Mouse (Mus musculus) hindbrain, embryonic 11.5 days (tissue): ENCODE results near the gene Disp2. TPM values are rescaled to one million over a fixed set of nuclear protein-coding genes. Genes with fewer than 3 reads are reported as not detected.
A peak's percentile ranks its signal among the peaks of the same experiment; 100 is the strongest.

Experiments
- ATAC-seq: fragments of 200-750 bp; cut with Nextera tagmentation; 2 replicates; pipeline ENCODE4 v1.8.0; 2017; ENCODE audit warnings: mild to moderate bottlenecking, moderate TSS enrichment, moderate library complexity; ENCODE audit not compliant: low FRiP score
- DNase-seq: peaks from one replicate; pipeline ENCODE4 v3.0.0-alpha.2; 2015; ENCODE audit warnings: low spot score
- H3K27ac ChIP-seq: fragments of 300-500 bp; sonication (generic); 2 replicates; pipeline ENCODE4 v1.5.1; 2014; ENCODE audit warnings: mild to moderate bottlenecking, low read depth, low read length
- H3K27me3 ChIP-seq: fragments of 300-500 bp; sonication (generic); 2 replicates; pipeline ENCODE4 v1.6.1; 2014; ENCODE audit warnings: mild to moderate bottlenecking, low read length, moderate library complexity, mixed read lengths; ENCODE audit not compliant: control insufficient read depth, insufficient read depth
- H3K36me3 ChIP-seq: fragments of 300-500 bp; sonication (generic); 2 replicates; pipeline ENCODE4 v1.6.1; 2014; ENCODE audit warnings: mild to moderate bottlenecking, low read length, moderate library complexity, mixed read lengths; ENCODE audit not compliant: control insufficient read depth, insufficient read depth
- H3K4me1 ChIP-seq: fragments of 300-500 bp; sonication (generic); replicated peaks from 2 replicates; pipeline ENCODE4 v1.6.1; 2014; ENCODE audit warnings: low read length, mixed read lengths; ENCODE audit not compliant: control insufficient read depth, insufficient read depth
- H3K4me2 ChIP-seq: fragments of 300-500 bp; sonication (generic); replicated peaks from 2 replicates; pipeline ENCODE4 v1.6.1; 2014; ENCODE audit warnings: mild to moderate bottlenecking, low read depth, low read length
- H3K4me3 ChIP-seq: fragments of 300-500 bp; sonication (generic); 2 replicates; pipeline ENCODE4 v1.5.1; 2014; ENCODE audit warnings: low read depth, low read length
- H3K9ac ChIP-seq: fragments of 300-500 bp; sonication (generic); 2 replicates; pipeline ENCODE4 v1.6.1; 2014; ENCODE audit warnings: low read depth, low read length
- H3K9me3 ChIP-seq: fragments of 300-500 bp; sonication (generic); 2 replicates; pipeline ENCODE4 v1.6.1; 2016; ENCODE audit warnings: low read length; ENCODE audit not compliant: control insufficient read depth
- WGBS: fragments of 180-500 bp; shearing (Covaris S2); extraction: QIAGEN DNeasy Blood & Tissue Kit; methylation state at CpG from one replicate; pipeline ENCODE4 v1.1.7; 2014; 5-methylcytosine and 5-hydroxymethylcytosine counted together
- polyA plus RNA-seq: library from polyadenylated mRNA; unstranded; fragments of >200 nt; fragmentation: Nextera tagmentation; extraction: Ambion mirVana; gene quantifications from 2 replicates; pipeline ENCODE4 v1.2.1, GENCODE M21; 2014

The Disp2 gene
- polyA plus RNA-seq, 1 experiment from 2014 or later, result 9.2 TPM

DNA sequence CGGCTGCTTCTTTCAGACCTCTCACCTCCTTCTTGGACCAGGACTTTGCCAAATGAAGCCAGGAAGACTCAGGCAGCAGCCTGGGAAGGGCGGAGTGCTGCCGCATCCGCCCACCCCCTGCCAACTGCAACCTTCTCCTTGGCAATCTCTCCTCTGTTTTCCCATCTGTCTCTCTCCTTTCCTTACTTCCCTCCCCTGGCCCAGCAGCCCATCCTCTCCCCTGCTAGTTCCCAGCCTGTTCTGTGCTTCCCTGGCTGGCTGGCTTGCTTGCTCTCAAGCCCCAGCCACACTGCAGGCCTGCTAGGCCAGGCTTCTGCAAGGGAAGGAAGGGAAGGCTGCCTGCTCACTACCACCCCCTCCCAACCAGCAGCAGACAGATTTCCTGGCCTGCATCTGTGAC is 3.7 kb upstream of the Disp2 start:
- H3K27ac ChIP-seq, result no peak overlapping the region
- no peak for ATAC-seq
- H3K36me3 ChIP-seq, result no peaks in the 10 kb centered on the region
- H3K4me3 ChIP-seq, result no peak overlapping the region
- H3K4me1 ChIP-seq, result peaks cover 3% of the 10 kb centered on the region
- no peak overlapping the region for H3K4me2 ChIP-seq
- no peaks in the 10 kb centered on the region for H3K27me3 ChIP-seq
- H3K9ac ChIP-seq, result no peak overlapping the region
- no peak for DNase-seq
- 77% methylated on average over 3 of the region's 4 CpGs for WGBS
- no peaks in the 10 kb centered on the region for H3K9me3 ChIP-seq

GRCm38 (mm10) chr2:118776295-118776694 is 3.2 kb upstream of the Disp2 start:
- WGBS, result 65% methylated on average over 2 of the region's 2 CpGs
- H3K4me1 ChIP-seq, result peaks cover 3% of the 10 kb centered on the region
- H3K36me3 ChIP-seq, result no peaks in the 10 kb centered on the region
- H3K4me3 ChIP-seq, result no peak overlapping the region
- no peak overlapping the region for H3K9ac ChIP-seq
- no peaks in the 10 kb centered on the region for H3K9me3 ChIP-seq
- no peak overlapping the region for H3K27ac ChIP-seq
- ATAC-seq (no peak), DNase-seq (no peak)
- no peaks in the 10 kb centered on the region for H3K27me3 ChIP-seq
- H3K4me2 ChIP-seq, result no peak overlapping the region

DNA sequence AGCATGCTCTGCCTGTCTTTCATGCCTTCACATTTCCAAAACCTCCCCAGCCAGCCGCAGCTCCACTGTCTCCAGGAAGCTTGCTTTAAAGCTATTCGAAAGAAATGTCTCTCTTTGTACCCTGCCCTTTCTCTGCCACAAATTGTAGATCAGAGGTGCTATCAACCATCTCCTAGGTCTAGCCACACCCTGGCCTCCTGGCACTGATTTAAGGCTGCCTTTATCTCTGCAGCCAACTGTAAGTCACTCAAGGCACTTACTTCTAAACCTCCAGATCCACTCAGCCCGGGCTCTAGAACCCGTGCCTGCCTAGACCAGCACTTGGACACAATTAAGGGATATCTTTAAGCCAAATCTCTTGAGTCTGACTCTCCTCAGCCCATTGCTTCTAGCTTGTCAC is 1.1 kb upstream of the Disp2 start:
- H3K4me3 ChIP-seq, result no peak overlapping the region
- no peak overlapping the region for H3K9ac ChIP-seq
- H3K27me3 ChIP-seq, result no peaks in the 10 kb centered on the region
- DNase-seq (no peak), ATAC-seq (no peak)
- no peak overlapping the region for H3K4me2 ChIP-seq
- WGBS, result 84% methylated on average over 4 of the region's 4 CpGs
- H3K9me3 ChIP-seq, result no peaks in the 10 kb centered on the region
- H3K36me3 ChIP-seq, result no peaks in the 10 kb centered on the region
- H3K27ac ChIP-seq, result no peak overlapping the region
- H3K4me1 ChIP-seq, result peaks cover 3% of the 10 kb centered on the region

DNA sequence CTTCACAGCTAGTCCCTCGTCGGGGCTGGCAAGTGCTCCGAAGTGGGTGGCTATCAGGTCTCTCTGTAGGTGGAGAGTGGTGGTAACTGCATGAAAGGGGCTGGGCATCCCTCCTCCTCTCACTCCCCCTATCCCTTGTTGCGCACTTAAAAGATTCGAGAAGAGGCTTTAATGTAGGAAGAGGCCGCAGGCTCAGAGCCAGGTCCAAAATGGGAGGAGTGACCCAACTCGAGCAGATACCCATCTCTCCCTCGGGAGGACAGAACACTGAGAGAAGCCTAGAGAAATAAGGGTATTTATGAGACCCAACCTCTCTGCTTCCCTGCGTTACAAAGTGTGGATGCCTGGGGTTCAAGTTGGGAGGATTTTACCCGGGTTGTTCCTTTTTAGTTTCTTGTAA is 454 bp upstream of the Disp2 start:
- peaks cover 3% of the 10 kb centered on the region for H3K4me1 ChIP-seq
- peak overlapping the region; percentile 56 for H3K4me2 ChIP-seq
- no peak overlapping the region for H3K27ac ChIP-seq
- 7% methylated on average over 10 of the region's 10 CpGs for WGBS
- peak overlapping the region; percentile 41 for H3K4me3 ChIP-seq
- no peaks in the 10 kb centered on the region for H3K36me3 ChIP-seq
- H3K27me3 ChIP-seq, result no peaks in the 10 kb centered on the region
- no peak for DNase-seq
- peak; percentile 49 for ATAC-seq
- H3K9me3 ChIP-seq, result no peaks in the 10 kb centered on the region
- H3K9ac ChIP-seq, result peak overlapping the region; percentile 37; the same call in 1 of the 2 replicates

DNA sequence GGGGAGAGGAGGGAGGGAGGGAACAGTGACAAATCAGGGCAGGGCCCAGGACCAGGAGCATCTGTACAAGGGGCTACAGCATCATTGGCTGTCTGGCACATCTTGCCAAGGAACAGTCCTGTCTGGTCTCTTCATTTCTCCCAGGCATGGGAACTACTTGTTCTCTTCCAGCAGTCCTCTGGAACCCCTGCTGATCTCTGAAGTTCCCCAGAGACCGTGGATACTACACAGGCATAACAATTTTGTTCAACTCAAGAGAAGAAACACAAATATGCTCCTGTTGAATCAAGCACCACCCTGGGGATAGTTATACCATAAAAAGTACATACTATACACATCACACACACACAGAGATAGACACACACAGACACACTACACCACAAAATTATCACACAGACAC is 1.6 kb downstream of the Disp2 start:
- H3K27ac ChIP-seq, result no peak overlapping the region
- H3K4me2 ChIP-seq, result no peak overlapping the region
- H3K4me1 ChIP-seq, result peaks cover 3% of the 10 kb centered on the region
- ATAC-seq (no peak), DNase-seq (no peak)
- no peaks in the 10 kb centered on the region for H3K9me3 ChIP-seq
- WGBS, result 31% methylated on average over 1 of the region's 1 CpGs
- no peak overlapping the region for H3K9ac ChIP-seq
- no peaks in the 10 kb centered on the region for H3K36me3 ChIP-seq
- H3K27me3 ChIP-seq, result no peaks in the 10 kb centered on the region
- no peak overlapping the region for H3K4me3 ChIP-seq

DNA sequence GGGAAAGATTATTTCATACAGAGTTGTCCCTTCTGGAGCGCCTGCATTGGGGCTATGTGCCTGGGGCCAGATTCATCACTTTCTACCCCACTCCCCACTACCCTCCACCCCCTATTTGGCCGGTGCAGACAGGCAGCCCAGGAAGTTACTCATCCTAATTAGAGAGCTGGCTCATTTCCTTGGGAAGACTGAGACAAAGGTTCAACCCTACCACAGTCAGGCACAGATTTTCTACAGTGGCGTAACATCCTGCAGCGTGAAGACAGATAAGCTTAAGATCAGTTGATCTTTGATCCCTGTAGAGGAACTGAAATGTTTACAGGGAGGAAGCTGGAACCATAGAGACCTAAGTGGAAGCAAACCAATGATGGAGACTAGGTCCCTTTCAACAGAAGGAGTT is 2.8 kb downstream of the Disp2 start:
- no peak overlapping the region for H3K4me3 ChIP-seq
- H3K9ac ChIP-seq, result no peak overlapping the region
- no peaks in the 10 kb centered on the region for H3K27me3 ChIP-seq
- H3K36me3 ChIP-seq, result no peaks in the 10 kb centered on the region
- H3K4me1 ChIP-seq, result peaks cover 3% of the 10 kb centered on the region
- 78% methylated on average over 4 of the region's 4 CpGs for WGBS
- no peaks in the 10 kb centered on the region for H3K9me3 ChIP-seq
- no peak overlapping the region for H3K27ac ChIP-seq
- H3K4me2 ChIP-seq, result no peak overlapping the region
- DNase-seq (no peak), ATAC-seq (no peak)

DNA sequence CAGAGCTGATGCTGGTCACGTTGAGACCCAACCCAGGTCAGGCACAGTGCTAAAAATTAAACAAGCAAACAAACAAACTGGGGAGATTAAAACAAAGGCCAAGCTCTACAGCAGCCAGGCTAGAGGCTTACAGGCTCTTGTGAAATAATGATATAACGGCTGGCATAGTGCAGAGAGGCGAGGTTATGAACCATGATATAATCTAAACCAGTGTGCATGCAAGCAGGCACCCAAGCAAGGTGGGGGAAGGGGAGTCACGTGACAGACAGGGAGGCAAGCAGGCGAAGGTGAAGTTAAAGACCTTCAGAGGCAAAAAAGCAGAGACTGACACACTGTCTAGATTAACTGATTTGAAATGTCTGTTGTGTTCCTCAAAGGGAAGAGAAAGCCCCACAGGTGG is 3.6 kb downstream of the Disp2 start:
- no peaks in the 10 kb centered on the region for H3K36me3 ChIP-seq
- 68% methylated on average over 5 of the region's 5 CpGs for WGBS
- H3K4me1 ChIP-seq, result peaks cover 3% of the 10 kb centered on the region
- DNase-seq (no peak), ATAC-seq (no peak)
- H3K4me2 ChIP-seq, result no peak overlapping the region
- no peaks in the 10 kb centered on the region for H3K27me3 ChIP-seq
- no peak overlapping the region for H3K9ac ChIP-seq
- no peak overlapping the region for H3K4me3 ChIP-seq
- H3K9me3 ChIP-seq, result no peaks in the 10 kb centered on the region
- H3K27ac ChIP-seq, result no peak overlapping the region

GRCm38 (mm10) chr2:118783663-118784062 is 4.1 kb downstream of the Disp2 start:
- Histone ChIP-seq H3K4me2 (no peak overlapping the region), H3K4me3 (no peak overlapping the region), H3K27ac (no peak overlapping the region), H3K9ac (no peak overlapping the region), H3K27me3 (no peaks in the 10 kb centered on the region), H3K4me1 (peaks cover 3% of the 10 kb centered on the region), H3K9me3 (no peaks in the 10 kb centered on the region), H3K36me3 (no peaks in the 10 kb centered on the region)
- ATAC-seq, result no peak
- 94% methylated on average over 7 of the region's 7 CpGs for WGBS
- DNase-seq, result no peak

DNA sequence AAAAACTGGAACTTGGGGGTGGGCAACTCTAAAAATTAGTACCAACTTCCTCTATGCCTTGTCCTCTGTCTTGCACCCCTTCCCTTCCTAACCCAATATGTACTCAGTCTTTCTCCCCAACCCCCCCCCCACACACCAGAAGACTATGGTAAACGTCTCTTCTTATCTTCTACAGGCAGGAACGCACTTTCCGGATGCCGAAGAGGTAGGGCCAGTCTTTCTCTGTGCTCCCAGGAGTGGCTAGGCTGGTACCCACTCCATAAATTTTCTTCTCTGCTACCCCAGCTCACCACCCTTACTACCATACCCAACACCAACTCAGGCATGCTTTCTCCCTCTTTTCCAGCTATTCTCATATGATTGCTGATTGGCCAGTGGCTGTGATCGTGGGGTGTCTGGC is 7.0 kb downstream of the Disp2 start:
- H3K36me3 ChIP-seq, result no peaks in the 10 kb centered on the region
- WGBS, result 87% methylated on average over 5 of the region's 5 CpGs
- no peak overlapping the region for H3K4me3 ChIP-seq
- no peaks in the 10 kb centered on the region for H3K4me1 ChIP-seq
- no peaks in the 10 kb centered on the region for H3K9me3 ChIP-seq
- H3K27me3 ChIP-seq, result no peaks in the 10 kb centered on the region
- ATAC-seq (no peak), DNase-seq (no peak)
- H3K4me2 ChIP-seq, result no peak overlapping the region
- H3K9ac ChIP-seq, result no peak overlapping the region
- H3K27ac ChIP-seq, result no peak overlapping the region
